Mouse (Mus musculus) myocyte (in vitro differentiated cells): Measurements from ENCODE around the gene Arnt2.

Source experiments
- CEBPB ChIP-seq: IDR thresholded peaks from 2 replicates; pipeline ENCODE4 v1.6.1; 2011; ENCODE audit warnings: mild to moderate bottlenecking, moderate library complexity; ENCODE audit not compliant: poor library complexity, insufficient read depth, severe bottlenecking
- E2F4 ChIP-seq: IDR thresholded peaks from one replicate; pipeline ENCODE4 v1.6.1; 2011; ENCODE audit warnings: mild to moderate bottlenecking, control low read depth, moderate library complexity; ENCODE audit not compliant: insufficient read depth
- MAX ChIP-seq: IDR thresholded peaks from one replicate; pipeline ENCODE4 v1.6.1; 2011; ENCODE audit warnings: low read depth, mild to moderate bottlenecking, control low read depth
- MYOD1 ChIP-seq, 3 experiments: IDR thresholded peaks; one replicate each; pipeline ENCODE4 v1.6.1; 2011; ENCODE audit warnings: control low read depth in 2 of 3, low read depth in 2 of 3, mild to moderate bottlenecking in 2 of 3, moderate library complexity in 1 of 3; ENCODE audit not compliant: insufficient read length in 2 of 3, control insufficient read depth in 1 of 3
- MYOG ChIP-seq, 3 experiments: IDR thresholded peaks; one replicate each; pipeline ENCODE4 v1.6.1; 2011; ENCODE audit warnings: control low read depth in 2 of 3, low read depth in 2 of 3, mild to moderate bottlenecking in 2 of 3; ENCODE audit not compliant: insufficient read length in 2 of 3, control insufficient read depth in 1 of 3, insufficient read depth in 1 of 3
- POLR2A ChIP-seq: IDR thresholded peaks from one replicate; pipeline ENCODE4 v1.6.1; 2011; ENCODE audit warnings: low read depth, mild to moderate bottlenecking, control low read depth, moderate library complexity; ENCODE audit not compliant: insufficient read length
- POLR2AphosphoS2 ChIP-seq: IDR thresholded peaks from one replicate; pipeline ENCODE4 v1.6.1; 2011; ENCODE audit warnings: low read depth, control low read depth; ENCODE audit not compliant: insufficient read length
- REST ChIP-seq: IDR thresholded peaks from one replicate; pipeline ENCODE4 v1.6.1; 2011; ENCODE audit warnings: mild to moderate bottlenecking, control low read depth, moderate library complexity; ENCODE audit not compliant: insufficient read depth, insufficient read length
- TCF12 ChIP-seq: IDR thresholded peaks from one replicate; pipeline ENCODE4 v1.6.1; 2011; ENCODE audit warnings: mild to moderate bottlenecking, control low read depth; ENCODE audit not compliant: poor library complexity, insufficient read depth, severe bottlenecking
- TCF3 ChIP-seq: IDR thresholded peaks from one replicate; pipeline ENCODE4 v1.6.1; 2011; ENCODE audit warnings: low read depth, control low read depth; ENCODE audit not compliant: insufficient read length
- USF1 ChIP-seq: IDR thresholded peaks from one replicate; pipeline ENCODE4 v1.6.1; 2011; ENCODE audit warnings: low read depth, mild to moderate bottlenecking, control low read depth, moderate library complexity

DNA sequence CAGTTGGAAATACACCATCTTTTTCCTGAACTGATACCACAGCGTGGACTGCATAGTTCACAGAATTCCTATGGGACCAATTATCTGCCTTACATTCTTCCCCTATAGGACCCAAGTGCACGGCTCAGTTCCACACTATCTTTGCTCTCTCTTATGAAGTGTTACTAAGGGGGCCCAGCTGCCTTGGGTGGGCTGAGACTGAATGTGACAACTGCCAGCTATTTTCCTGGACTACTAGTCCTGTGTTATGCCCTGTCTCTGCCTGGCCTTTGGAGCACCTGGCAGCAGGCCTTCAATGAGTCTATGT, 73.4 kb downstream of the Arnt2 start:
- TF ChIP-seq POLR2A (no peak), MYOD1 (IDR thresholded peaks at IDR 0.05; ENCODE audit: control insufficient read depth in 1 of 3, insufficient read length in 2 of 3, low read depth in 2 of 3) (no peak), CEBPB (no peak), MAX (no peak), USF1 (no peak), TCF12 (no peak), E2F4 (no peak), TCF3 (no peak), REST (no peak), POLR2AphosphoS2 (no peak), MYOG (IDR thresholded peaks at IDR 0.05; ENCODE audit: control insufficient read depth in 1 of 3, insufficient read depth in 1 of 3, insufficient read length in 2 of 3, low read depth in 2 of 3) (no peak)
